Mouse (Mus musculus) cortical plate, adult 2 months (tissue): Measurements from ENCODE around the gene Zbtb22.

Experiments used
- CTCF ChIP-seq: fragments of 200-500 bp; IDR thresholded peaks from 2 replicates; pipeline ENCODE4 v1.5.1; 2011; ENCODE audit warnings: mild to moderate bottlenecking, control low read depth, low read length; ENCODE audit not compliant: insufficient read depth; ENCODE audit errors: extremely low read depth
- POLR2A ChIP-seq: fragments of 200-500 bp; IDR thresholded peaks from 2 replicates; pipeline ENCODE4 v1.6.1; 2011; ENCODE audit warnings: mild to moderate bottlenecking, low read length, control low read depth; ENCODE audit not compliant: insufficient read depth; ENCODE audit errors: extremely low read depth

GRCm38 (mm10) chr17:33916294-33916693 lies 590 bp downstream of the Zbtb22 start:
- TF ChIP-seq POLR2A, result no peak
- no peak for TF ChIP-seq CTCF
